Mouse (Mus musculus) small intestine, adult 2 months (tissue): ENCODE results near the gene Zcchc14.

ENCODE experiments used
- CTCF ChIP-seq: fragments of 200-500 bp; IDR thresholded peaks from 2 replicates; pipeline ENCODE4 v1.5.1; 2012; ENCODE audit warnings: low read depth, mild to moderate bottlenecking, control low read depth, inconsistent platforms, low read length, moderate library complexity, mixed read lengths; ENCODE audit not compliant: insufficient replicate concordance, insufficient read length; ENCODE audit errors: extremely low read depth
- POLR2A ChIP-seq: fragments of 200-500 bp; IDR thresholded peaks from 2 replicates; pipeline ENCODE4 v1.6.1; 2012; ENCODE audit warnings: low read depth, mild to moderate bottlenecking, control low read depth, inconsistent platforms, low read length, moderate library complexity

DNA sequence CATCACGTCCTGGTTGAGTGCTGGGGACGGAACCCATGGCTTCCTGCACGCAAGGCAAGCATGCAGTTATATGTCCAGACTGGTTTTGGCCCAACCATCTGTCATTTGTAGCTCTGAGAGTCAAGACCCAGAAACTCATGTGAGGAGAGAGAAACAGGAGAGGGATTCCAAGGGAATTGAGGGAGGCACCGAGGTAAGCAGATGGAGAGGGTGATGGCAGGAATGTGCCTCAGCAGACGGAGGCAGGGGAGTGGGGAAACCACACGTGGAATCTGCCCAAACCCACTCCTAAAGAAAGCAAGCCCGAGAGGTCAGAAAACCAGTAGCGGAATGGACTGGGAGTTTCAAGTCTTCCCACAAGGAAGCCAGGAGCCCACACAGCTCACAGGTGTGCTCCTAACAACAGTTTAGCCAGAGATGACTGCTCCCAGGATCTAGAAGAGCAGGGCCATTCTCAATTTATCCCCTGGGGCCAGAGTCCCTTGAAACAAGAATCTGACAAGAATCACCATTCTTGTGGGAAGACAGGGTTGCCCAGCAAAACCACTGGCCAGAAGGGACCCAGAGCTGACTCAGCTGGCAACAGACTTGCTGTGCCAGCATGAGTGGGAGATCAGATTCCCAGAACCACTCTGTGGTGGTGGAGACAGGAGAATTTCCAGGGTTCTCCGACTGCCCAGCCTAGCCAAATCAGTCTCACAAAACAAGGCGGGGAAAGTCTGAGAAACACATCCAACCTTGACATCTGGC lies 30.6 kb upstream of the Zcchc14 start:
- TF ChIP-seq POLR2A, result no peak
- no peak for TF ChIP-seq CTCF
